Mouse (Mus musculus): ENCODE results near the gene Pip4k2b. TPM values are rescaled to one million over a fixed set of nuclear protein-coding genes. Genes with fewer than 3 reads are reported as not detected.
"Not testable (repeated sequence)": the region's sequence is repeated elsewhere in the genome, so short reads cannot be mapped to it uniquely, and the experiment has no call there.

Gene Pip4k2b
- polyA plus RNA-seq, 1 experiment from 2014 or later, result 2.2 TPM

DNA sequence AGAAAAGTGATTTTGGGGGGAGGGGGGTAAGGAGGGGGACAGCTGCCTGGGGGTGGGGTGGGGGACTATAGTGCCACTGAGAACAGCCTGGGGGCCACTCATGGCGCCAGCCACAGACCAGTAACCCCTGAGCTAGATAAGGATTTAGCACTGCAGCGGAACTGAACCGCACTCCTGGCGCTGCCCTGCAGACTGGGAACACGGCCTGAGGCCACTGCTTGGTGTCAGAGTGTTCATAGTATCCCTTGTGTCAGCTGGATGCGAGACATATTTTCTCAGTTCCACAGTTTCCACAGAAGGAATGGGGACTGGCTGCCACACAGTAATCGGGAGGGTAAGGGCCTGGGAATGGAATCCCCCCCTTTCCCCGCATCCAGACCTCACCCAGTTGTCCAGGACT, 28.5 kb downstream of the Pip4k2b start:
- WGBS, result 83% methylated on average over 8 of the region's 8 CpGs
- H3K4me1 ChIP-seq (ENCODE audit: control insufficient read depth, insufficient read depth, low read length), result no peaks in the 10 kb centered on the region
- no peak for DNase-seq (ENCODE audit: low spot score)
- H3K36me3 ChIP-seq (ENCODE audit: control insufficient read depth, insufficient read depth, low read length), result peaks cover 84% of the 10 kb centered on the region
- H3K9ac ChIP-seq (ENCODE audit: low read depth, low read length), result no peak overlapping the region
- no peak overlapping the region for H3K27ac ChIP-seq (replicated peaks; ENCODE audit: low read depth, low read length)
- H3K4me3 ChIP-seq (ENCODE audit: low read depth, low read length), result no peak overlapping the region
- H3K9me3 ChIP-seq (ENCODE audit: control insufficient read depth, low read length), result no peaks in the 10 kb centered on the region
- no peak for ATAC-seq (ENCODE audit: low read depth)
- no peak overlapping the region for H3K4me2 ChIP-seq (ENCODE audit: low read depth, low read length)
- no peaks in the 10 kb centered on the region for H3K27me3 ChIP-seq (replicated peaks; ENCODE audit: control insufficient read depth, insufficient read depth, low read length)

DNA sequence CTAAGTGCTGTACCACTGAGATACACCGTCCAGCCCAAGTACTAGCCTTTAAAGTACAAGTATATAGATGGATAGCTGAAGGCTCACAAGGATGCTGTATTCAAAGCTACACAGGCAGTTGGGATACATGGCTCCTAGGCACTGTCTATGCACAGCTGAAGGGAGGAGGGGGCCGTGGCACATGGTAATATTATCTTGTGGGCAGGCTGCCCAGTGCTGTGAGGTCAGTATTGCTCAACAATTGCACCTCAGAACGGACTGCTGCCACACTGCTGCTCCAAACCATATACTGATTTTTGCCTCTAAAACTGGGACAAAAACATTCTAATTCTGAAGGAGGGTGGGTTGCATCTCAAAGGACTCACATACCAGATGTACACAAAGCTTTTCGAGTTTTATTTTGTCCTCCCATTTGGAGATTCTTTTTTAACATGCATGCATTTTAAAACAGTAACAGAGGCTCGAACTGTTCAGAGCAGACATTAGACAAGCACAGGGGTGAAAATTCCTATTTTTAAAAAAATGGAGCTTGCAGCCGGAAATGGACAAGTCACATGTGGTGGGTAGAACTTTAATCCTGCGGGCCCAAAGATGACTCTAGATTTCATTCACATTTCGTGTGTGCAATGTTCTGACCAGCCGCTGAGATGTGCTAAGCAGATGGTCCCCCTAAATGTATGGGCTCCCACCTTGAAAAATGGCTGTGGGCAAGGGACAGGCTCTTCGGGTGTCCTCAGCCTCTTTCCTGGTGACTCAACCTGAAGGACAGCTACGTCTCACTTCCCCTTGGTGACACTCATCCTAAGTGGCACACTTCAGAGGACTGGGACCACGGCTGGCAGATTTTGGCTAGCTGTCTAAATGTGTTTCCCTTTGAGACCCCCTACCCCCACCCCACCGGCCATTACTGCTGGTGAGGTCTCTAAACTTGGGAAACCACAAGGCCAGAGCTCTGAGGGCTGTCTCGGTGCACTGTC, 29.4 kb downstream of the Pip4k2b start:
- Histone ChIP-seq H3K36me3 (ENCODE audit: control insufficient read depth, insufficient read depth, low read length) (peaks cover 76% of the 10 kb centered on the region), H3K9me3 (ENCODE audit: control insufficient read depth, low read length) (no peaks in the 10 kb centered on the region), H3K27me3 (replicated peaks; ENCODE audit: control insufficient read depth, insufficient read depth, low read length) (no peaks in the 10 kb centered on the region), H3K9ac (ENCODE audit: low read depth, low read length) (no peak overlapping the region), H3K4me3 (ENCODE audit: low read depth, low read length) (no peak overlapping the region), H3K27ac (replicated peaks; ENCODE audit: low read depth, low read length) (peak overlapping the region; percentile 21), H3K4me1 (ENCODE audit: control insufficient read depth, insufficient read depth, low read length) (no peaks in the 10 kb centered on the region), H3K4me2 (ENCODE audit: low read depth, low read length) (no peak overlapping the region)
- DNase-seq (ENCODE audit: low spot score) (peak; percentile 23), ATAC-seq (ENCODE audit: low read depth) (no peak)
- WGBS, result 85% methylated on average over 14 of the region's 14 CpGs

DNA sequence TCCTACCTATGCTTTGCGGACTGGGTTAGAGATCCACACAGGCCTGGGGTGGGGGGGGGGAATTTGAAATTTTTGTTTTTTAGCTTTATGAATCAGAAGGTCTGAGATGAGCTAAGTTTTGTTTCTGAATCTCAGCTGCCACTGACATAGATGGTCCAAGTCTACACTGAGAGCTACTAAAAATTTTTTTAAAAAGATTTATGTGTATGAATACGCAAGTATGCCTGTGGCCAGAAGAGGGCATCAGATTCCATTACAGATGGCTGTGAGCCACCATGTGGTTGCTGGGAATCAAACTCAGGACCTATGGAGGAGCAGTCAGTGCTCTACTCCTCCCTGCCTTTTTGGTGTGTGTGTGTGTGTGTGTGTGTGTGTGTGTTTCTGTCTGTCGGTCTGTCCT, 30.1 kb downstream of the Pip4k2b start:
- WGBS, result 100% methylated on average over 3 of the region's 3 CpGs
- Histone ChIP-seq H3K27ac (replicated peaks; ENCODE audit: low read depth, low read length) (no peak overlapping the region), H3K9ac (ENCODE audit: low read depth, low read length) (no peak overlapping the region), H3K36me3 (ENCODE audit: control insufficient read depth, insufficient read depth, low read length) (peaks cover 70% of the 10 kb centered on the region), H3K9me3 (ENCODE audit: control insufficient read depth, low read length) (no peaks in the 10 kb centered on the region), H3K4me3 (ENCODE audit: low read depth, low read length) (no peak overlapping the region), H3K4me1 (ENCODE audit: control insufficient read depth, insufficient read depth, low read length) (no peaks in the 10 kb centered on the region), H3K27me3 (replicated peaks; ENCODE audit: control insufficient read depth, insufficient read depth, low read length) (no peaks in the 10 kb centered on the region), H3K4me2 (ENCODE audit: low read depth, low read length) (no peak overlapping the region)
- DNase-seq (ENCODE audit: low spot score) (no peak), ATAC-seq (ENCODE audit: low read depth) (no peak)

DNA sequence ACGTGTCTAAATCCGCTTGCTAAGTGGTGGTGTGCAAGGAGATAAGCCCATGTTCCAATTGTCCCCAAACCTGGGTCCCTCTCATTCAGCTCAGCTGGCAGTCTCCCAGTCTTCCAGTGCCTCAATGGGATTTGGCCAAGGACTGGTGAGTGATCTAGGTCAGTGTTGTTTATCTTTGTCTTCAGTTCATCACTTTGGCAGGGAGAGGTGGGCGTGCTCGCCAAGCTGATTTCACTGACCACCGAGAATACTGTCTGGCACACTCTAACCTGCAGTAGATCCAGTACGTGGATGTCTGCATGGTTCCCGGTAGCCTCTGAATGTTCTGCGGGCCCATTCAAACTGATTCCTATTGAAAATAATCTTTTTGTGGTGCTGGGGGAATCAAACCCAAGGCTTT, 30.6 kb downstream of the Pip4k2b start:
- no peak overlapping the region for H3K4me2 ChIP-seq (ENCODE audit: low read depth, low read length)
- no peaks in the 10 kb centered on the region for H3K27me3 ChIP-seq (replicated peaks; ENCODE audit: control insufficient read depth, insufficient read depth, low read length)
- no peak overlapping the region for H3K27ac ChIP-seq (replicated peaks; ENCODE audit: low read depth, low read length)
- H3K36me3 ChIP-seq (ENCODE audit: control insufficient read depth, insufficient read depth, low read length), result peaks cover 70% of the 10 kb centered on the region
- no peak for DNase-seq (ENCODE audit: low spot score)
- WGBS, result 87% methylated on average over 8 of the region's 8 CpGs
- no peak overlapping the region for H3K9ac ChIP-seq (ENCODE audit: low read depth, low read length)
- ATAC-seq (ENCODE audit: low read depth), result no peak
- H3K4me1 ChIP-seq (ENCODE audit: control insufficient read depth, insufficient read depth, low read length), result no peaks in the 10 kb centered on the region
- no peaks in the 10 kb centered on the region for H3K9me3 ChIP-seq (ENCODE audit: control insufficient read depth, low read length)
- H3K4me3 ChIP-seq (ENCODE audit: low read depth, low read length), result no peak overlapping the region

DNA sequence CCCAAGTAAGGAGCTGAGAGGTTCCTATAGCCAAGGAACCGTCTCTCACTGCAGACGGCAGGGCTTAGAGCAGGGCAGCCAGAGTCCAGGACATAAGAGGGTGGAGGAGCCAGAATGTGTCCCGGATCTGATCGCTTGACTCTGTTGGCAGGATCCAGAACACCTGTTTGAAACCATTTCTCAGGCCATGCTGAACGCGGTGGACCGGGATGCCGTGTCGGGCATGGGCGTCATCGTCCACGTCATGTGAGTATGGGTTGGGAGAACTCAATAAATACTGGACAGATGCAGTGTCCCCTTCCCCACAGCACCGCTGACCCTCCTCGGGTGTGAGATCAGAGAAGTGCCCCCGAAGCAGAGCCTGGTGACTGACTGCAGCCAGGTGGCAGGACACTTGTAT, 32.2 kb downstream of the Pip4k2b start:
- Histone ChIP-seq H3K27ac (replicated peaks; ENCODE audit: low read depth, low read length) (no peak overlapping the region), H3K9me3 (ENCODE audit: control insufficient read depth, low read length) (no peaks in the 10 kb centered on the region), H3K27me3 (replicated peaks; ENCODE audit: control insufficient read depth, insufficient read depth, low read length) (no peaks in the 10 kb centered on the region), H3K36me3 (ENCODE audit: control insufficient read depth, insufficient read depth, low read length) (peaks cover 70% of the 10 kb centered on the region), H3K4me3 (ENCODE audit: low read depth, low read length) (no peak overlapping the region), H3K4me2 (ENCODE audit: low read depth, low read length) (no peak overlapping the region), H3K4me1 (ENCODE audit: control insufficient read depth, insufficient read depth, low read length) (no peaks in the 10 kb centered on the region), H3K9ac (ENCODE audit: low read depth, low read length) (no peak overlapping the region)
- 92% methylated on average over 15 of the region's 15 CpGs for WGBS
- DNase-seq (ENCODE audit: low spot score), result no peak
- no peak for ATAC-seq (ENCODE audit: low read depth)

DNA sequence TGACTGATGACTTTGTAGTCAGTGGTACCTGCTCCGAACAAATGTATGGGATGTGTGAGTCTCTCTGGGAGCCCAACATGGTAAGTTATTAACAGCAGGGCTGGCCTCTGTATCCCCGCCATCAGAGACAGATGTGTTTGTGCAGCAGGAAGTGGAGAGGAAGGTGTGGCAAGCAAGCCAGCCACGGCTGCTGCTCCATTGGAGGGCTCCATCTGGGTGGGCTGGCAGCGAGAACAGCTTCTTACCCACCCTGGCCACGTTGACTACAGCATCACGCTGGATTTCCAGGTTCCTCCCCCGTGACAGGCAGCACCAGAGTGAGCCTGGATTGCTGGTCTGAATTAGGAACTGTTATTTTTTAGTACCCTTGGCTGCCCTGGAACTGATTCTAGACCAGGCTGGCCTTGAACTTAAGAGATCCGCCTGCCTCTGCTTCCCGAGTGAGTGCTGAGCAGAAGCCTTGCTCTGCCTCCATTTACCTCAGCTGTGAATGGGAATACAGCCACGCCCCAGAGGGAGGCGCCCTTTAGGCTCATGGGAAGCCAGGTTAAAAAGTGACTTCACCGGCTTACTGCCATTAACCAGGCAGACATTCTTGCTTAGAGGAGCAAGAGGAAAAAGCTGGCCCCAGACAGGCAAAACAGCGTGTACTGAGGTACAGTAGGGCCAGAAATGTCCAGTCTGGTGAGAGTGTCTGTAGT, 33.2 kb downstream of the Pip4k2b start:
- Histone ChIP-seq H3K27ac (replicated peaks; ENCODE audit: low read depth, low read length) (no peak overlapping the region), H3K4me2 (ENCODE audit: low read depth, low read length) (no peak overlapping the region), H3K4me3 (ENCODE audit: low read depth, low read length) (no peak overlapping the region), H3K9ac (ENCODE audit: low read depth, low read length) (no peak overlapping the region), H3K9me3 (ENCODE audit: control insufficient read depth, low read length) (no peaks in the 10 kb centered on the region), H3K4me1 (ENCODE audit: control insufficient read depth, insufficient read depth, low read length) (no peaks in the 10 kb centered on the region), H3K36me3 (ENCODE audit: control insufficient read depth, insufficient read depth, low read length) (peaks cover 71% of the 10 kb centered on the region), H3K27me3 (replicated peaks; ENCODE audit: control insufficient read depth, insufficient read depth, low read length) (no peaks in the 10 kb centered on the region)
- no peak for DNase-seq (ENCODE audit: low spot score)
- 76% methylated on average over 13 of the region's 13 CpGs for WGBS
- no peak for ATAC-seq (ENCODE audit: low read depth)

DNA sequence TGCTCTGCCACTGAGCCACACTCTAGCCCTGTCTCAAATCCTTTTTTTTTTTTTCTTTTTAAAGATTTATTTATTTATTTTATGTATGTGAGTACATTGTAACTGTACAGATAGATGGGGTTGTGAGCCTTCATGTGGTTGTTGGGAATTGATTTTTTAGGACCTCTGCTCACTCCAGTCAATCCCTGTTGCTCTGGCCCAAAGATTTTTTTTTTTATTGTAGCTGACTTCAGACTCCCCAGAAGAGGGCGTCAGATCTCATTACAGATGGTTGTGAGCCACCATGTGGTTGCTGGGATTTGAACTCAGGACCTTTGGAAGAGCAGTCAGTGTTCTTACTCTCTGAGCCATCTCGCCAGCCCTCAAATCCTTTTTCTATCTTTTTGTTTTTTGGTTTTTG, 34.4 kb downstream of the Pip4k2b start:
- H3K4me3 ChIP-seq (ENCODE audit: low read depth, low read length); H3K9ac ChIP-seq (ENCODE audit: low read depth, low read length); ATAC-seq (ENCODE audit: low read depth); H3K27ac ChIP-seq (replicated peaks; ENCODE audit: low read depth, low read length); H3K4me2 ChIP-seq (ENCODE audit: low read depth, low read length); H3K4me1 ChIP-seq (ENCODE audit: control insufficient read depth, insufficient read depth, low read length); DNase-seq (ENCODE audit: low spot score); H3K9me3 ChIP-seq (ENCODE audit: control insufficient read depth, low read length); H3K27me3 ChIP-seq (replicated peaks; ENCODE audit: control insufficient read depth, insufficient read depth, low read length): not testable (repeated sequence)
- WGBS, result 74% methylated on average over 2 of the region's 2 CpGs
- H3K36me3 ChIP-seq (ENCODE audit: control insufficient read depth, insufficient read depth, low read length), result peaks cover 77% of the 10 kb centered on the region

DNA sequence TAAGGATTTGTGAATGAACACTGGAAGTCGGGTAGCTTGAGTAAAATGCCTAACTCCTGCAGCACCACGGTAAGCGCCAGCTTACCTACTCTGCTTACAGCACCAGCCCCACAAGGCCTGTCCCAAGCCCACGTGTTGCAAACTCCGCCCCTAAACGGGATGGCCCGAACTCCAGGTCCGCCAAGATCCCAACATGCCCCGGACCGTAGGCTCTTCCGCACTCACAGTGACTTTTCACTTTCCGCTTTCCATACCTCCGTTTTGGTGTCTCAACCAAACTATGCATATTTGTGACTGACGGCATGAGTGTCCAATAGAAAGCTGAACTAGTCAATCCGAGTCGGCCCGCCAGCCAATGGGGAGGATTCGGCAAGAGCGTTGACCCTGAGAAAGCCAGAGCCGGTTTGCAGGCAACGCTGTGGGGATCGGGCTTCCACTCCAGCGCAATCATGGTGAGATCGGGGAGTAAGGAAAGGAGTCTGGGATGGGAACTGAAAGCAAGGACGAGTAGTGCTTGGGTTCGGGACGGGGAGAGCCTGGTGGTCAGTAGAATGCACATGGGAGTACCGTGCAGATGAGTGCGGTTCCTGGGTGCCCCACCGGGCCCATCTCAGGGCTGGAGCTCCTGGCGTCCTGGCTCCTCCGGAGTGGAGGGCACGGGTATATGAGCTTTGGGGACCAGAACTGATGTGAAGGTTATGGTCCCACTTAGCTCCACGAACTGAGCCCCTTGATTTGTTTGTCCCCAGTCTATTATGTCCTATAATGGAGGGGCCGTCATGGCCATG, 41.3 kb downstream of the Pip4k2b start, which contains the start of gene Psmb3:
TSS of gene Psmb3 (plus strand) at position 361 of the 788 bp plus-strand sequence.
- peaks cover 12% of the 10 kb centered on the region for H3K4me1 ChIP-seq (ENCODE audit: control insufficient read depth, insufficient read depth, low read length)
- peak; percentile 92 for ATAC-seq (ENCODE audit: low read depth)
- DNase-seq (ENCODE audit: low spot score), result peak; percentile 100
- no peaks in the 10 kb centered on the region for H3K27me3 ChIP-seq (replicated peaks; ENCODE audit: control insufficient read depth, insufficient read depth, low read length)
- peak within 1 kb of the TSS; percentile 77 for H3K27ac ChIP-seq (replicated peaks; ENCODE audit: low read depth, low read length)
- 0% methylated on average over 32 of the region's 35 CpGs for WGBS
- H3K9me3 ChIP-seq (ENCODE audit: control insufficient read depth, low read length), result no peaks in the 10 kb centered on the region
- H3K36me3 ChIP-seq (ENCODE audit: control insufficient read depth, insufficient read depth, low read length), result peaks cover 35% of the 10 kb centered on the region
- peak within 1 kb of the TSS; percentile 59 for H3K4me3 ChIP-seq (ENCODE audit: low read depth, low read length)
- H3K9ac ChIP-seq (ENCODE audit: low read depth, low read length), result peak within 1 kb of the TSS; percentile 72
- H3K4me2 ChIP-seq (ENCODE audit: low read depth, low read length), result peak within 1 kb of the TSS; percentile 76

Data from embryonic facial prominence, embryonic 14.5 days (tissue).